Mouse (Mus musculus): ENCODE measurements around the gene Clvs2. TPM values are rescaled to one million over a fixed set of nuclear protein-coding genes. Genes with fewer than 3 reads are reported as not detected.

Gene Clvs2
- polyA plus RNA-seq (2017; shearing (Covaris generic)): not detected

GRCm38 (mm10) chr10:33624131-33624879, at the start of gene Clvs2:
Gene Clvs2 (minus strand): TSS chr10:33624769.

Other genes with a start within 250 kb of the Clvs2 start
- not detected for gene Sult3a2, start 161.9 kb upstream of the Clvs2 start, polyA plus RNA-seq (2017; shearing (Covaris generic))
- not detected for gene Sult3a1, start 233.0 kb upstream of the Clvs2 start, polyA plus RNA-seq (2017; shearing (Covaris generic))

Data from inflammation-experienced regulatory T-cells, adult 16 weeks (primary cell).